Mouse (Mus musculus) small intestine, adult 2 months (tissue): ENCODE results near the gene Adamtsl4. TPM values are rescaled to one million over a fixed set of nuclear protein-coding genes. Genes with fewer than 3 reads are reported as not detected.

Experiments used
- H3K27ac ChIP-seq: fragments of 200-500 bp; 2 replicates; pipeline ENCODE4 v1.5.1; 2012; ENCODE audit warnings: low read depth, low read length, control low read depth, inconsistent platforms; ENCODE audit not compliant: insufficient read depth
- H3K27me3 ChIP-seq: fragments of 200-500 bp; 2 replicates; pipeline ENCODE4 v1.6.1; 2012; ENCODE audit warnings: mild to moderate bottlenecking, moderate library complexity, low read length, inconsistent platforms; ENCODE audit not compliant: control insufficient read depth, insufficient read depth
- H3K36me3 ChIP-seq: fragments of 200-500 bp; 2 replicates; pipeline ENCODE4 v1.6.1; 2012; ENCODE audit warnings: mild to moderate bottlenecking, low read length, control low read depth, inconsistent platforms; ENCODE audit not compliant: control insufficient read depth, insufficient read depth
- H3K4me1 ChIP-seq: fragments of 200-500 bp; 2 replicates; pipeline ENCODE4 v1.6.1; 2012; ENCODE audit warnings: low read length, inconsistent platforms, mixed read lengths; ENCODE audit not compliant: control insufficient read depth, insufficient read depth, insufficient read length
- H3K4me3 ChIP-seq: fragments of 200-500 bp; 2 replicates; pipeline ENCODE4 v1.5.1; 2012; ENCODE audit warnings: low read depth, mild to moderate bottlenecking, control low read depth, inconsistent platforms, low read length, moderate library complexity
- CTCF ChIP-seq: fragments of 200-500 bp; IDR thresholded peaks from 2 replicates; pipeline ENCODE4 v1.5.1; 2012; ENCODE audit warnings: low read depth, mild to moderate bottlenecking, control low read depth, inconsistent platforms, low read length, moderate library complexity, mixed read lengths; ENCODE audit not compliant: insufficient replicate concordance, insufficient read length; ENCODE audit errors: extremely low read depth
- POLR2A ChIP-seq: fragments of 200-500 bp; IDR thresholded peaks from 2 replicates; pipeline ENCODE4 v1.6.1; 2012; ENCODE audit warnings: low read depth, mild to moderate bottlenecking, control low read depth, inconsistent platforms, low read length, moderate library complexity
- WGBS: fragments of 180-500 bp; shearing (Covaris S2); methylation state at CpG from one replicate; pipeline ENCODE4 v1.1.7; 2018; 5-methylcytosine and 5-hydroxymethylcytosine counted together
- polyA plus RNA-seq: library from polyadenylated mRNA; depleted of rRNA; stranded (reverse); fragments of >200 nt; gene quantifications from 2 replicates; pipeline ENCODE4 v1.2.3, GENCODE M21; 2012

The Adamtsl4 gene
- polyA plus RNA-seq, 1 experiment, result 8.2 TPM

GRCm38 (mm10) chr3:95700233-95700681, 12.5 kb upstream of the Adamtsl4 start:
- H3K27me3 ChIP-seq, result no peaks in the 10 kb centered on the region
- H3K4me3 ChIP-seq, result no peak overlapping the region
- peaks cover 33% of the 10 kb centered on the region for H3K4me1 ChIP-seq
- H3K27ac ChIP-seq, result peak overlapping the region; percentile 13; the same call in 1 of the 2 replicates
- 47% methylated on average over 6 of the region's 6 CpGs for WGBS
- no peaks in the 10 kb centered on the region for H3K36me3 ChIP-seq
- TF ChIP-seq CTCF (no peak), POLR2A (no peak)

- no peaks in the 10 kb centered on the region for H3K36me3 ChIP-seq
- H3K27me3 ChIP-seq, result no peaks in the 10 kb centered on the region
- 99% methylated on average over 4 of the region's 4 CpGs for WGBS
- no peak overlapping the region for H3K27ac ChIP-seq
- no peak for TF ChIP-seq POLR2A
- TF ChIP-seq CTCF, result no peak
- peaks cover 46% of the 10 kb centered on the region for H3K4me1 ChIP-seq
- H3K4me3 ChIP-seq, result no peak overlapping the region
These were observed 10.6 kb upstream of the Adamtsl4 start for GRCm38 (mm10) chr3:95698286-95698685.

GRCm38 (mm10) chr3:95696360-95696759, 8.6 kb upstream of the Adamtsl4 start:
- Histone ChIP-seq H3K27ac (no peak overlapping the region), H3K4me1 (peaks cover 39% of the 10 kb centered on the region), H3K27me3 (no peaks in the 10 kb centered on the region), H3K4me3 (no peak overlapping the region), H3K36me3 (no peaks in the 10 kb centered on the region)
- WGBS, result 43% methylated on average over 7 of the region's 7 CpGs
- TF ChIP-seq POLR2A, result no peak
- TF ChIP-seq CTCF, result no peak

GRCm38 (mm10) chr3:95695796-95696195, 8.1 kb upstream of the Adamtsl4 start:
- Histone ChIP-seq H3K36me3 (no peaks in the 10 kb centered on the region), H3K27ac (no peak overlapping the region), H3K27me3 (no peaks in the 10 kb centered on the region), H3K4me1 (peaks cover 34% of the 10 kb centered on the region), H3K4me3 (no peak overlapping the region)
- 25% methylated on average over 3 of the region's 3 CpGs for WGBS
- TF ChIP-seq CTCF, result no peak
- TF ChIP-seq POLR2A, result no peak

GRCm38 (mm10) chr3:95694808-95695703, 7.3 kb upstream of the Adamtsl4 start:
- Histone ChIP-seq H3K27ac (peak overlapping the region; percentile 13; the same call in 1 of the 2 replicates), H3K36me3 (no peaks in the 10 kb centered on the region), H3K27me3 (no peaks in the 10 kb centered on the region), H3K4me1 (peaks cover 28% of the 10 kb centered on the region), H3K4me3 (no peak overlapping the region)
- 80% methylated on average over 11 of the region's 11 CpGs for WGBS
- TF ChIP-seq POLR2A (no peak), CTCF (no peak)

- 30% methylated on average over 11 of the region's 11 CpGs for WGBS
- TF ChIP-seq CTCF, result no peak
- no peak for TF ChIP-seq POLR2A
- Histone ChIP-seq H3K4me1 (peaks cover 27% of the 10 kb centered on the region), H3K27ac (peak overlapping the region; percentile 66), H3K4me3 (no peak overlapping the region), H3K36me3 (no peaks in the 10 kb centered on the region), H3K27me3 (no peaks in the 10 kb centered on the region)
These were observed 6.4 kb upstream of the Adamtsl4 start for GRCm38 (mm10) chr3:95693821-95694807.
